14 mouse cellular contexts compared by ENCODE assay signal in the genomic region with DNA sequence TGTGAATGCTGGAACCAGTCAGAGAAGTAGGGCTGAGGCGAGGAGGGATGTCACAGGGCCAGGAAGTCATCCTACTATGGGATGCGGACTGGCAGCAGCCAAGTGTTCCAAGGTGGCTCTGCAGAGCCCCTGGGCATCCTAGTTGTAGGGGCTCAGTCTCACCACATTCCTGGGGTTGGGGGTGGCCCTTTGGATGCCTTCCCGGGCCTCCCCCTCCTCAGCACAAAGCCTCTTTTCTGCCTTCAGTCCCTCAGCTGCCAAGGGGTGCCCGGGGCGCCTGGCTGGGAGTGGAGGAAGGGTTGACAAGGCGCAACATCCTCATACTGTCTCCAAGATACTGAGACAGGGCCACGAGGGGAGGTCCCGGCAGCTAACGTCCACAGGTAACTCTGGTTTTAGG. TPM values are rescaled to one million over a fixed set of nuclear protein-coding genes. Genes with fewer than 3 reads are reported as not detected.
DNase-seq lines count a peak whose midpoint lies in the region; ATAC-seq and TF ChIP-seq lines count a peak whose summit lies in the region.
"Had no signal": no experiment of that assay in that cellular context is flagged by ENCODE, and none has a peak within 500 bp of the region (broad histone marks: within the 10 kb centered on the region; RNA-seq: fewer than 3 reads in every experiment).

No protein-coding gene starts in this region.

- no peak overlapping the region for H3K27ac ChIP-seq in hindbrain, embryonic 16.5 days (ENCODE audit: low read depth, low read length)
- no peak overlapping the region for H3K27ac ChIP-seq in hindbrain, embryonic 13.5 days
- no peak overlapping the region for H3K27ac ChIP-seq in midbrain, embryonic 16.5 days (ENCODE audit: low read length)
- no peak overlapping the region for H3K27ac ChIP-seq in midbrain, postnatal 0 days (ENCODE audit: low read depth, low read length)
- no peak overlapping the region for H3K27ac ChIP-seq in forebrain, embryonic 15.5 days (replicated peaks)
- H3K27ac ChIP-seq in stomach, embryonic 16.5 days (ENCODE audit: low read length), result no peak overlapping the region

- no peaks in the 10 kb centered on the region for H3K9me3 ChIP-seq in hindbrain, embryonic 16.5 days (ENCODE audit: control insufficient read depth, low read length)
- no peaks in the 10 kb centered on the region for H3K9me3 ChIP-seq in hindbrain, embryonic 13.5 days
- H3K9me3 ChIP-seq in midbrain, embryonic 16.5 days (replicated peaks; ENCODE audit: control insufficient read depth, low read length, poor library complexity, severe bottlenecking), result no peaks in the 10 kb centered on the region
- H3K9me3 ChIP-seq in midbrain, postnatal 0 days (ENCODE audit: low read length), result no peaks in the 10 kb centered on the region
- no peaks in the 10 kb centered on the region for H3K9me3 ChIP-seq in forebrain, embryonic 15.5 days
- no peaks in the 10 kb centered on the region for H3K9me3 ChIP-seq in stomach, embryonic 16.5 days (replicated peaks; ENCODE audit: control insufficient read depth, low read length)

- H3K36me3 ChIP-seq in hindbrain, embryonic 16.5 days (ENCODE audit: control insufficient read depth, insufficient read depth, low read length), result no peaks in the 10 kb centered on the region
- no peaks in the 10 kb centered on the region for H3K36me3 ChIP-seq in hindbrain, embryonic 13.5 days
- no peaks in the 10 kb centered on the region for H3K36me3 ChIP-seq in midbrain, embryonic 16.5 days (ENCODE audit: control insufficient read depth, insufficient read depth, low read length)
- no peaks in the 10 kb centered on the region for H3K36me3 ChIP-seq in midbrain, postnatal 0 days (ENCODE audit: insufficient read depth, low read length)
- no peaks in the 10 kb centered on the region for H3K36me3 ChIP-seq in forebrain, embryonic 15.5 days
- H3K36me3 ChIP-seq in stomach, embryonic 16.5 days (ENCODE audit: control insufficient read depth, insufficient read depth, low read length), result no peaks in the 10 kb centered on the region

- H3K4me3 ChIP-seq in hindbrain, embryonic 16.5 days (ENCODE audit: low read length), result no peak overlapping the region
- no peak overlapping the region for H3K4me3 ChIP-seq in hindbrain, embryonic 13.5 days
- H3K4me3 ChIP-seq in midbrain, embryonic 16.5 days (ENCODE audit: low read depth, low read length), result no peak overlapping the region
- H3K4me3 ChIP-seq in midbrain, postnatal 0 days (ENCODE audit: low read depth, low read length), result no peak overlapping the region
- no peak overlapping the region for H3K4me3 ChIP-seq in forebrain, embryonic 15.5 days
- no peak overlapping the region for H3K4me3 ChIP-seq in stomach, embryonic 16.5 days (replicated peaks; ENCODE audit: low read length)

- H3K27me3 ChIP-seq in hindbrain, embryonic 16.5 days (replicated peaks; ENCODE audit: control insufficient read depth, insufficient read depth, low read length), result no peaks in the 10 kb centered on the region
- H3K27me3 ChIP-seq in hindbrain, embryonic 13.5 days, result peaks cover 35% of the 10 kb centered on the region; the same call in 1 of the 2 replicates
- H3K27me3 ChIP-seq in midbrain, embryonic 16.5 days (ENCODE audit: control insufficient read depth, insufficient read depth, low read depth, low read length), result peaks cover 4% of the 10 kb centered on the region
- H3K27me3 ChIP-seq in midbrain, postnatal 0 days (ENCODE audit: insufficient read depth, low read length), result peaks cover 5% of the 10 kb centered on the region; the same call in 1 of the 2 replicates
- H3K27me3 ChIP-seq in forebrain, embryonic 15.5 days, result no peaks in the 10 kb centered on the region
- H3K27me3 ChIP-seq in stomach, embryonic 16.5 days (ENCODE audit: control insufficient read depth, insufficient read depth, low read length), result no peaks in the 10 kb centered on the region

- WGBS in hindbrain, embryonic 16.5 days, result 50% methylated on average over 9 of the region's 9 CpGs
- 57% methylated on average over 9 of the region's 9 CpGs for WGBS in hindbrain, embryonic 13.5 days
- 66% methylated on average over 9 of the region's 9 CpGs for WGBS in midbrain, embryonic 16.5 days
- 65% methylated on average over 9 of the region's 9 CpGs for WGBS in midbrain, postnatal 0 days
- 50% methylated on average over 9 of the region's 9 CpGs for WGBS in forebrain, embryonic 15.5 days
- WGBS in stomach, embryonic 16.5 days, result 76% methylated on average over 9 of the region's 9 CpGs

- H3K9ac ChIP-seq in hindbrain, embryonic 16.5 days (ENCODE audit: low read depth, low read length), result no peak overlapping the region
- H3K9ac ChIP-seq in hindbrain, embryonic 13.5 days, result no peak overlapping the region
- H3K9ac ChIP-seq in midbrain, embryonic 16.5 days (ENCODE audit: low read depth, low read length), result no peak overlapping the region
- H3K9ac ChIP-seq in midbrain, postnatal 0 days (replicated peaks; ENCODE audit: low read length, poor library complexity, severe bottlenecking), result no peak overlapping the region
- no peak overlapping the region for H3K9ac ChIP-seq in forebrain, embryonic 15.5 days (replicated peaks)
- H3K9ac ChIP-seq in stomach, embryonic 16.5 days (ENCODE audit: low read length), result 0 out of 2 replicates have a peak overlapping the region, but pooled peaks have one; percentile 19

- DNase-seq in midbrain, postnatal 0 days (ENCODE audit: low spot score), result no peak
- DNase-seq: adrenal gland, postnatal 10 days; cerebellum, adult 11 months; heart, adult 11 months; heart, postnatal 36 days; right cerebral cortex, postnatal 14 days had no signal

- H3K4me2 ChIP-seq in hindbrain, embryonic 16.5 days (ENCODE audit: low read length), result no peak overlapping the region
- H3K4me2 ChIP-seq in hindbrain, embryonic 13.5 days, result no peak overlapping the region
- H3K4me2 ChIP-seq in midbrain, embryonic 16.5 days (ENCODE audit: low read length), result no peak overlapping the region
- no peak overlapping the region for H3K4me2 ChIP-seq in midbrain, postnatal 0 days (ENCODE audit: low read depth, low read length, poor library complexity, severe bottlenecking)
- no peak overlapping the region for H3K4me2 ChIP-seq in forebrain, embryonic 15.5 days (replicated peaks)
- H3K4me2 ChIP-seq in stomach, embryonic 16.5 days (ENCODE audit: low read depth, low read length), result peak overlapping the region; percentile 37

- peaks cover 9% of the 10 kb centered on the region for H3K4me1 ChIP-seq in hindbrain, embryonic 16.5 days (ENCODE audit: control insufficient read depth, insufficient read depth, low read depth, low read length)
- peaks cover 47% of the 10 kb centered on the region for H3K4me1 ChIP-seq in hindbrain, embryonic 13.5 days (replicated peaks)
- H3K4me1 ChIP-seq in midbrain, embryonic 16.5 days (ENCODE audit: control insufficient read depth, insufficient read depth, low read length), result peaks cover 14% of the 10 kb centered on the region
- no peaks in the 10 kb centered on the region for H3K4me1 ChIP-seq in midbrain, postnatal 0 days (ENCODE audit: insufficient read depth, low read length)
- peaks cover 35% of the 10 kb centered on the region for H3K4me1 ChIP-seq in forebrain, embryonic 15.5 days
- peaks cover 25% of the 10 kb centered on the region for H3K4me1 ChIP-seq in stomach, embryonic 16.5 days (ENCODE audit: control insufficient read depth, insufficient read depth, low read length)

- no peak for TF ChIP-seq CTCF in midbrain, postnatal 0 days (IDR thresholded peaks at IDR 0.05)

- ATAC-seq in hindbrain, embryonic 16.5 days, result peak; percentile 19
- ATAC-seq in hindbrain, embryonic 13.5 days (ENCODE audit: low FRiP score), result no peak
- peak; percentile 38; the same call in 1 of the 2 replicates for ATAC-seq in midbrain, embryonic 16.5 days
- no peak for ATAC-seq in midbrain, postnatal 0 days (ENCODE audit: low FRiP score)
- peak; percentile 52 for ATAC-seq in forebrain, embryonic 15.5 days (replicated peaks)
- ATAC-seq in stomach, embryonic 16.5 days (ENCODE audit: insufficient read depth, low FRiP score), result no peak
- no peak for ATAC-seq in granulocyte monocyte progenitor cell, adult 5-6 weeks (replicated peaks; ENCODE audit: poor library complexity, severe bottlenecking)
- no peak for ATAC-seq in frontal cortex, adult (ENCODE audit: low TSS enrichment)
- ATAC-seq: CD4-positive, CD25-positive, alpha-beta regulatory T cell, adult 4 months had no signal

RNA-seq across cellular contexts. Expression of gene Emid1, which starts 2.1 kb away (rescaled TPM):
- 15.8 and 18.2 TPM in 2 replicates for polyA plus RNA-seq in hindbrain, embryonic 16.5 days (2015; fragmentation: Nextera tagmentation; extraction: Ambion mirVana)
- 13.8 and 15.9 TPM in 2 replicates for polyA plus RNA-seq in hindbrain, embryonic 13.5 days (2015; fragmentation: Nextera tagmentation; extraction: Ambion mirVana)
- 9.5 and 12.4 TPM in 2 replicates for polyA plus RNA-seq in midbrain, embryonic 16.5 days (2015; fragmentation: Nextera tagmentation; extraction: Ambion mirVana)
- 4.8 and 10.8 TPM in 2 replicates for total RNA-seq in midbrain, postnatal 0 days (2014; rRNA removed)
- polyA plus RNA-seq in midbrain, postnatal 0 days (2015; fragmentation: Nextera tagmentation; extraction: Ambion mirVana), result 14.5 and 16.9 TPM in 2 replicates
- 22.4 and 23.4 TPM in 2 replicates for polyA plus RNA-seq in forebrain, embryonic 15.5 days (2015; fragmentation: Nextera tagmentation; extraction: Ambion mirVana)
- polyA plus RNA-seq in stomach, embryonic 16.5 days (2015; fragmentation: Nextera tagmentation; extraction: Ambion mirVana), result 59.1 and 60.4 TPM in 2 replicates
- total RNA-seq in granulocyte monocyte progenitor cell, adult 5-6 weeks (2014; fragmentation: Nextera tagmentation), result 10.0 and 11.4 TPM in 2 replicates
- total RNA-seq in granulocyte monocyte progenitor cell, adult 5-6 weeks (2017), result 5.1 and 7.9 TPM in 2 replicates

RNA-seq across cellular contexts. Expression of gene Ewsr1, which starts 50.9 kb away (rescaled TPM):
- 520 and 571 TPM in 2 replicates for polyA plus RNA-seq in hindbrain, embryonic 16.5 days (2015; fragmentation: Nextera tagmentation; extraction: Ambion mirVana)
- polyA plus RNA-seq in hindbrain, embryonic 13.5 days (2015; fragmentation: Nextera tagmentation; extraction: Ambion mirVana), result 670 and 686 TPM in 2 replicates
- polyA plus RNA-seq in midbrain, embryonic 16.5 days (2015; fragmentation: Nextera tagmentation; extraction: Ambion mirVana), result 548 and 592 TPM in 2 replicates
- total RNA-seq in midbrain, postnatal 0 days (2014; rRNA removed), result 315 and 338 TPM in 2 replicates
- 353 and 371 TPM in 2 replicates for polyA plus RNA-seq in midbrain, postnatal 0 days (2015; fragmentation: Nextera tagmentation; extraction: Ambion mirVana)
- polyA plus RNA-seq in forebrain, embryonic 15.5 days (2015; fragmentation: Nextera tagmentation; extraction: Ambion mirVana), result 762 and 793 TPM in 2 replicates
- 530 and 537 TPM in 2 replicates for polyA plus RNA-seq in stomach, embryonic 16.5 days (2015; fragmentation: Nextera tagmentation; extraction: Ambion mirVana)
- total RNA-seq in granulocyte monocyte progenitor cell, adult 5-6 weeks (2014; fragmentation: Nextera tagmentation), result 342 and 407 TPM in 2 replicates
- total RNA-seq in granulocyte monocyte progenitor cell, adult 5-6 weeks (2017), result 626 and 725 TPM in 2 replicates

RNA-seq across cellular contexts. Expression of gene Rhbdd3, which starts 51.2 kb away (rescaled TPM):
- polyA plus RNA-seq in hindbrain, embryonic 16.5 days (2015; fragmentation: Nextera tagmentation; extraction: Ambion mirVana), result 43.3 and 45.0 TPM in 2 replicates
- polyA plus RNA-seq in hindbrain, embryonic 13.5 days (2015; fragmentation: Nextera tagmentation; extraction: Ambion mirVana), result 30.9 and 35.6 TPM in 2 replicates
- 46.9 and 48.8 TPM in 2 replicates for polyA plus RNA-seq in midbrain, embryonic 16.5 days (2015; fragmentation: Nextera tagmentation; extraction: Ambion mirVana)
- 48.0 and 67.1 TPM in 2 replicates for total RNA-seq in midbrain, postnatal 0 days (2014; rRNA removed)
- polyA plus RNA-seq in midbrain, postnatal 0 days (2015; fragmentation: Nextera tagmentation; extraction: Ambion mirVana), result 50.4 and 54.6 TPM in 2 replicates
- 29.5 and 31.6 TPM in 2 replicates for polyA plus RNA-seq in forebrain, embryonic 15.5 days (2015; fragmentation: Nextera tagmentation; extraction: Ambion mirVana)
- 24.8 and 25.2 TPM in 2 replicates for polyA plus RNA-seq in stomach, embryonic 16.5 days (2015; fragmentation: Nextera tagmentation; extraction: Ambion mirVana)
- 20.0 and 25.8 TPM in 2 replicates for total RNA-seq in granulocyte monocyte progenitor cell, adult 5-6 weeks (2014; fragmentation: Nextera tagmentation)
- 15.7 and 42.7 TPM in 2 replicates for total RNA-seq in granulocyte monocyte progenitor cell, adult 5-6 weeks (2017)

Comparison
In these comparisons a context has a peak if more than half of its experiments do, and no peak if none do; other contexts are left out.
1. ATAC-seq: peak in hindbrain, embryonic 16.5 days (single experiment), midbrain, embryonic 16.5 days (single experiment) and forebrain, embryonic 15.5 days (single experiment); none in hindbrain, embryonic 13.5 days (single experiment), midbrain, postnatal 0 days (single experiment), stomach, embryonic 16.5 days (single experiment), granulocyte monocyte progenitor cell, adult 5-6 weeks (single experiment) and frontal cortex, adult (single experiment).